Comparison of ENCODE assay signal across 19 mouse cellular contexts in genomic region chr8:65967223-65967778, GRCm38 (mm10).
A peak's percentile ranks its signal among the peaks of the same experiment; 100 is the strongest.
DNase-seq lines count a peak whose midpoint lies in the region; ATAC-seq and TF ChIP-seq lines count a peak whose summit lies in the region.
"Had no signal": no experiment of that assay in that cellular context is flagged by ENCODE, and none has a peak within 500 bp of the region (broad histone marks: within the 10 kb centered on the region; RNA-seq: fewer than 3 reads in every experiment).

No protein-coding gene starts in this region.

- no peaks in the 10 kb centered on the region for H3K36me3 ChIP-seq in forebrain, embryonic 11.5 days (ENCODE audit: control insufficient read depth, insufficient read depth, low read length)
- H3K36me3 ChIP-seq in forebrain, embryonic 16.5 days (ENCODE audit: control insufficient read depth, insufficient read depth), result no peaks in the 10 kb centered on the region
- no peaks in the 10 kb centered on the region for H3K36me3 ChIP-seq in hindbrain, embryonic 16.5 days (ENCODE audit: control insufficient read depth, insufficient read depth, low read length)
- no peaks in the 10 kb centered on the region for H3K36me3 ChIP-seq in midbrain, embryonic 16.5 days (ENCODE audit: control insufficient read depth, insufficient read depth, low read length)
- H3K36me3 ChIP-seq: heart, embryonic 15.5 days; limb, embryonic 15.5 days had no signal

- H3K9me3 ChIP-seq in forebrain, embryonic 11.5 days (ENCODE audit: control insufficient read depth, low read length), result no peaks in the 10 kb centered on the region
- no peaks in the 10 kb centered on the region for H3K9me3 ChIP-seq in forebrain, embryonic 16.5 days (ENCODE audit: control insufficient read depth, low read length)
- H3K9me3 ChIP-seq in hindbrain, embryonic 16.5 days (ENCODE audit: control insufficient read depth, low read length), result no peaks in the 10 kb centered on the region
- no peaks in the 10 kb centered on the region for H3K9me3 ChIP-seq in midbrain, embryonic 16.5 days (replicated peaks; ENCODE audit: control insufficient read depth, low read length, poor library complexity, severe bottlenecking)
- H3K9me3 ChIP-seq: heart, embryonic 15.5 days; limb, embryonic 15.5 days had no signal

- H3K4me3 ChIP-seq in forebrain, embryonic 11.5 days (ENCODE audit: low read depth, low read length), result no peak overlapping the region
- no peak overlapping the region for H3K4me3 ChIP-seq in forebrain, embryonic 16.5 days (replicated peaks; ENCODE audit: low read length)
- peak overlapping the region; percentile 5 for H3K4me3 ChIP-seq in hindbrain, embryonic 16.5 days (ENCODE audit: low read length)
- H3K4me3 ChIP-seq in midbrain, embryonic 16.5 days (ENCODE audit: low read depth, low read length), result peak overlapping the region; percentile 21
- H3K4me3 ChIP-seq in lung, adult 2 months (replicated peaks; ENCODE audit: extremely low read depth, low read depth, low read length), result no peak overlapping the region
- H3K4me3 ChIP-seq: erythroblast, embryonic 14.5 days; heart, embryonic 15.5 days; limb, embryonic 15.5 days had no signal

- no peaks in the 10 kb centered on the region for H3K27me3 ChIP-seq in forebrain, embryonic 11.5 days (ENCODE audit: control insufficient read depth, insufficient read depth, low read length)
- H3K27me3 ChIP-seq in forebrain, embryonic 16.5 days (replicated peaks; ENCODE audit: control insufficient read depth, insufficient read depth, low read length), result no peaks in the 10 kb centered on the region
- no peaks in the 10 kb centered on the region for H3K27me3 ChIP-seq in hindbrain, embryonic 16.5 days (replicated peaks; ENCODE audit: control insufficient read depth, insufficient read depth, low read length)
- no peaks in the 10 kb centered on the region for H3K27me3 ChIP-seq in midbrain, embryonic 16.5 days (ENCODE audit: control insufficient read depth, insufficient read depth, low read depth, low read length)
- H3K27me3 ChIP-seq: heart, embryonic 15.5 days; limb, embryonic 15.5 days; Patski had no signal

- H3K4me2 ChIP-seq in forebrain, embryonic 11.5 days (ENCODE audit: low read depth, low read length, severe bottlenecking), result peak overlapping the region; percentile 26; the same call in 1 of the 2 replicates
- peak overlapping the region; percentile 3; the same call in 1 of the 2 replicates for H3K4me2 ChIP-seq in forebrain, embryonic 16.5 days (ENCODE audit: low read length)
- H3K4me2 ChIP-seq in hindbrain, embryonic 16.5 days (ENCODE audit: low read length), result peak overlapping the region; percentile 45
- peak overlapping the region; percentile 46 for H3K4me2 ChIP-seq in midbrain, embryonic 16.5 days (ENCODE audit: low read length)
- H3K4me2 ChIP-seq: limb, embryonic 15.5 days had no signal

- TF ChIP-seq CTCF in lung, adult 2 months (IDR thresholded peaks at IDR 0.05; ENCODE audit: insufficient read depth, low read length), result no peak

- 46% methylated on average over 8 of the region's 8 CpGs for WGBS in forebrain, embryonic 11.5 days
- 45% methylated on average over 8 of the region's 8 CpGs for WGBS in forebrain, embryonic 16.5 days
- WGBS in hindbrain, embryonic 16.5 days, result 46% methylated on average over 8 of the region's 8 CpGs
- WGBS in midbrain, embryonic 16.5 days, result 22% methylated on average over 8 of the region's 8 CpGs
- 69% methylated on average over 8 of the region's 8 CpGs for WGBS in lung, adult 2 months

- no peaks in the 10 kb centered on the region for H3K4me1 ChIP-seq in forebrain, embryonic 11.5 days (replicated peaks; ENCODE audit: control insufficient read depth, insufficient read depth, low read length)
- H3K4me1 ChIP-seq in forebrain, embryonic 16.5 days (replicated peaks; ENCODE audit: control insufficient read depth, insufficient read depth, low read length), result peaks cover 6% of the 10 kb centered on the region; the same call in 1 of the 2 replicates
- H3K4me1 ChIP-seq in hindbrain, embryonic 16.5 days (ENCODE audit: control insufficient read depth, insufficient read depth, low read depth, low read length), result peaks cover 6% of the 10 kb centered on the region; the same call in 1 of the 2 replicates
- H3K4me1 ChIP-seq in midbrain, embryonic 16.5 days (ENCODE audit: control insufficient read depth, insufficient read depth, low read length), result peaks cover 24% of the 10 kb centered on the region
- H3K4me1 ChIP-seq in lung, adult 2 months (ENCODE audit: control insufficient read depth, insufficient read depth, low read length), result no peaks in the 10 kb centered on the region
- H3K4me1 ChIP-seq: heart, embryonic 15.5 days; limb, embryonic 15.5 days had no signal

- H3K27ac ChIP-seq in forebrain, embryonic 11.5 days (ENCODE audit: low read depth, low read length), result no peak overlapping the region
- H3K27ac ChIP-seq in forebrain, embryonic 16.5 days (ENCODE audit: low read length), result no peak overlapping the region
- no peak overlapping the region for H3K27ac ChIP-seq in hindbrain, embryonic 16.5 days (ENCODE audit: low read depth, low read length)
- H3K27ac ChIP-seq in midbrain, embryonic 16.5 days (ENCODE audit: low read length), result peak overlapping the region; percentile 58
- H3K27ac ChIP-seq: heart, embryonic 15.5 days; limb, embryonic 15.5 days had no signal

- peak; percentile 42 for DNase-seq in forebrain, embryonic 11.5 days (ENCODE audit: low spot score)
- no peak for DNase-seq in lung, postnatal 25 days (ENCODE audit: low spot score)
- DNase-seq in lung, adult 2 months, result no peak
- DNase-seq in urinary bladder, postnatal 4 days (ENCODE audit: low spot score in 2 of 2), result no peak
- no peak for DNase-seq in layer of hippocampus, postnatal 25 days (ENCODE audit: extremely low spot score in 1 of 2, low spot score in 1 of 2)
- DNase-seq: adrenal gland, postnatal 25 days; cerebellum, adult 2 months; heart, adult 18-20 months; kidney, adult 18-20 months; kidney, postnatal 14 days; lung, postnatal 14 days had no signal

- H3K9ac ChIP-seq in forebrain, embryonic 11.5 days (ENCODE audit: low read length), result no peak overlapping the region
- no peak overlapping the region for H3K9ac ChIP-seq in forebrain, embryonic 16.5 days (replicated peaks; ENCODE audit: low read depth, low read length)
- no peak overlapping the region for H3K9ac ChIP-seq in hindbrain, embryonic 16.5 days (ENCODE audit: low read depth, low read length)
- 0 out of 2 replicates have a peak overlapping the region, but pooled peaks have one; percentile 20 for H3K9ac ChIP-seq in midbrain, embryonic 16.5 days (ENCODE audit: low read depth, low read length)
- H3K9ac ChIP-seq: heart, embryonic 15.5 days; limb, embryonic 15.5 days had no signal

- peak; percentile 55; the same call in 1 of the 2 replicates for ATAC-seq in forebrain, embryonic 11.5 days (replicated peaks; ENCODE audit: low FRiP score)
- ATAC-seq in forebrain, embryonic 16.5 days, result peak; percentile 28; the same call in 1 of the 2 replicates
- peak; percentile 78 for ATAC-seq in hindbrain, embryonic 16.5 days
- ATAC-seq in midbrain, embryonic 16.5 days, result peak; percentile 71
- ATAC-seq: activated CD4-positive, CD25-positive, alpha-beta regulatory T cell, adult 4 months; Patski had no signal

- TF ChIP-seq POLR2A in lung, adult 2 months (IDR thresholded peaks at IDR 0.05; ENCODE audit: borderline replicate concordance, extremely low read depth, low read depth, low read length), result no peak

Comparison
In these comparisons a context has a peak if more than half of its experiments do, and no peak if none do; other contexts are left out.
1. ATAC-seq: peak in every context shown above with its lines; median percentile 78 in hindbrain, embryonic 16.5 days; 71 in midbrain, embryonic 16.5 days; 55 in forebrain, embryonic 11.5 days; 28 in forebrain, embryonic 16.5 days.
2. H3K4me3 ChIP-seq: peak in hindbrain, embryonic 16.5 days (single experiment) and midbrain, embryonic 16.5 days (single experiment); none in forebrain, embryonic 11.5 days (single experiment), forebrain, embryonic 16.5 days (single experiment) and lung, adult 2 months (single experiment).
3. Peak in every context shown above with its lines, with median percentiles within 50 percentile points of each other: H3K4me2 ChIP-seq.